Mouse (Mus musculus) kidney, embryonic 15.5 days (tissue): ENCODE data around the gene Mkrn2os. TPM values are rescaled to one million over a fixed set of nuclear protein-coding genes. Genes with fewer than 3 reads are reported as not detected.

ENCODE experiments used
- ATAC-seq: fragments of 200-750 bp; cut with Nextera tagmentation; replicated peaks from 2 replicates; pipeline ENCODE4 v1.8.0; 2017; ENCODE audit warnings: moderate TSS enrichment; ENCODE audit not compliant: low FRiP score
- H3K27ac ChIP-seq: fragments of 300-500 bp; sonication (generic); 2 replicates; pipeline ENCODE4 v1.5.1; 2015; ENCODE audit warnings: mild to moderate bottlenecking, inconsistent platforms
- H3K27me3 ChIP-seq: fragments of 300-500 bp; sonication (generic); 2 replicates; pipeline ENCODE4 v1.6.1; 2015; ENCODE audit warnings: inconsistent platforms
- H3K36me3 ChIP-seq: fragments of 300-500 bp; sonication (generic); 2 replicates; pipeline ENCODE4 v1.6.1; 2015; ENCODE audit warnings: inconsistent platforms
- H3K4me1 ChIP-seq: fragments of 300-500 bp; sonication (generic); 2 replicates; pipeline ENCODE4 v1.6.1; 2015; ENCODE audit warnings: inconsistent platforms
- H3K4me2 ChIP-seq: fragments of 300-500 bp; sonication (generic); 2 replicates; pipeline ENCODE4 v1.6.1; 2015; ENCODE audit warnings: moderate library complexity, mild to moderate bottlenecking, inconsistent platforms
- H3K4me3 ChIP-seq: fragments of 300-500 bp; sonication (generic); replicated peaks from 2 replicates; pipeline ENCODE4 v1.5.1; 2015; ENCODE audit warnings: mild to moderate bottlenecking, inconsistent platforms
- H3K9ac ChIP-seq: fragments of 300-500 bp; sonication (generic); 2 replicates; pipeline ENCODE4 v1.6.1; 2015; ENCODE audit warnings: mild to moderate bottlenecking, inconsistent platforms
- H3K9me3 ChIP-seq: fragments of 300-500 bp; sonication (generic); replicated peaks from 2 replicates; pipeline ENCODE4 v1.6.1; 2016; ENCODE audit warnings: inconsistent platforms
- WGBS: fragments of 180-500 bp; shearing (Covaris S2); methylation state at CpG from one replicate; pipeline ENCODE4 v1.1.7; 2015; ENCODE audit warnings: mixed read lengths; 5-methylcytosine and 5-hydroxymethylcytosine counted together
- polyA plus RNA-seq: library from polyadenylated mRNA; unstranded; fragments of >200 nt; fragmentation: Nextera tagmentation; extraction: Ambion mirVana; gene quantifications from 2 replicates; pipeline ENCODE4 v1.2.1, GENCODE M21; 2015

The Mkrn2os gene
- polyA plus RNA-seq, 1 experiment from 2014 or later, result 3.5 TPM

- Histone ChIP-seq H3K9me3 (no peaks in the 10 kb centered on the region), H3K4me3 (no peak overlapping the region), H3K4me2 (no peak overlapping the region), H3K27ac (no peak overlapping the region), H3K4me1 (no peaks in the 10 kb centered on the region), H3K36me3 (peaks cover 79% of the 10 kb centered on the region), H3K9ac (no peak overlapping the region), H3K27me3 (no peaks in the 10 kb centered on the region)
- ATAC-seq, result no peak
- WGBS, result 90% methylated on average over 9 of the region's 9 CpGs
Measured at GRCm38 (mm10) chr6:115577941-115578340, 14.4 kb downstream of the Mkrn2os start.

DNA sequence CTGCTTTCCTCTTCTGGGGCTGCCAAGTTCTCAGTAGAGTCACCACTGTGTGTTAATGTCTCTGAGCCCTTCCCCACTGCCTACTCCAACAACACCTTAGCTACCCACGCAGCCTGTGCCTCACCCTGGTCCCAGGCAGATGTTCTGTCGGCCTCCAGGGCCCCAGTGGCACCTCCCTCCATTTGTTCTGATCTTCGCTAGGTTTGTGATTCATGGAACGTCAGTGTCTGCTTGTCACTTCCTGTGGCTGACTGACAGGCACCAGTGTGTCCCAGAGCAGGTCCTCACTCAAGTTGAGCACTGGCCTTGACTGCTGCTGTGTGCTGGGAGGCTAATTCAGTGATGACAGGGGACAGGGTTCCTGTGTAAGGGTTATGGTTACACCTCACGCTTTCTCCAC, 15.0 kb downstream of the Mkrn2os start:
- Histone ChIP-seq H3K4me2 (no peak overlapping the region), H3K9ac (no peak overlapping the region), H3K27me3 (no peaks in the 10 kb centered on the region), H3K36me3 (peaks cover 82% of the 10 kb centered on the region), H3K9me3 (no peaks in the 10 kb centered on the region), H3K4me1 (no peaks in the 10 kb centered on the region), H3K4me3 (no peak overlapping the region), H3K27ac (no peak overlapping the region)
- 73% methylated on average over 5 of the region's 5 CpGs for WGBS
- no peak for ATAC-seq

- no peak overlapping the region for H3K9ac ChIP-seq
- H3K27me3 ChIP-seq, result no peaks in the 10 kb centered on the region
- WGBS, result 92% methylated on average over 7 of the region's 7 CpGs
- H3K4me2 ChIP-seq, result no peak overlapping the region
- H3K4me3 ChIP-seq, result no peak overlapping the region
- 0 out of 2 replicates have a peak, but pooled peaks cover 2% of the 10 kb centered on the region for H3K9me3 ChIP-seq
- H3K36me3 ChIP-seq, result peaks cover 90% of the 10 kb centered on the region
- H3K4me1 ChIP-seq, result no peaks in the 10 kb centered on the region
- no peak overlapping the region for H3K27ac ChIP-seq
- no peak for ATAC-seq
Measured at GRCm38 (mm10) chr6:115574171-115574570, 18.2 kb downstream of the Mkrn2os start.

DNA sequence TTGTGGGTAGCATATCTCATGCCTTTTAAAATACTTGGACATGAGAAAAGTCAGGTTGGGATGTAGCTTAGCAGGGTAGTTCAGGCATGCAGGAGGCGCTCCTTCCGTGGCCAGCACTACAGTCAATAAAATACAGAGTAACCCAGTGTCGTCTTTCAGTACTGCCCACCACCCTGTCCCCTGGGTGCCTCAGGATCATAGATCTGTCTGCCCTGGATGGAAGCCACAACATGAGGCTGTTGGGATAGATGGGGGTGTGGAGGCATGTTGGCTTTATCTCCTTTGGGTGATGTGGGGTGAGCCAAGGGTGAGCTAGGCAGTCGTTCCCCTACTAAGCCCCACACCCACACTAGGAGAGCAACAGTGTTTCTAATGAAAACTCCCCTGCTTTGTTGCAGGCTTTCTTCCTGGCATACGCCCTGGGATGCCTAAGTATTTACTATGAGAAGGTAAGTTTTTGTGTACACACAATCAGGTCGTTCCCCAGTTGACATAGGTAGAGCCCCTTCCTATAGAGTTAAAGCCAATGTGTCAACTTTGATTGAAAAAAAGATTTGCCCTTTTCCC, 26.8 kb downstream of the Mkrn2os start:
- Histone ChIP-seq H3K4me3 (no peak overlapping the region), H3K27me3 (no peaks in the 10 kb centered on the region), H3K9ac (no peak overlapping the region), H3K4me2 (no peak overlapping the region), H3K9me3 (peaks cover 6% of the 10 kb centered on the region; the same call in 1 of the 2 replicates), H3K36me3 (peaks cover 85% of the 10 kb centered on the region), H3K4me1 (no peaks in the 10 kb centered on the region), H3K27ac (no peak overlapping the region)
- no peak for ATAC-seq
- WGBS, result 79% methylated on average over 6 of the region's 6 CpGs

DNA sequence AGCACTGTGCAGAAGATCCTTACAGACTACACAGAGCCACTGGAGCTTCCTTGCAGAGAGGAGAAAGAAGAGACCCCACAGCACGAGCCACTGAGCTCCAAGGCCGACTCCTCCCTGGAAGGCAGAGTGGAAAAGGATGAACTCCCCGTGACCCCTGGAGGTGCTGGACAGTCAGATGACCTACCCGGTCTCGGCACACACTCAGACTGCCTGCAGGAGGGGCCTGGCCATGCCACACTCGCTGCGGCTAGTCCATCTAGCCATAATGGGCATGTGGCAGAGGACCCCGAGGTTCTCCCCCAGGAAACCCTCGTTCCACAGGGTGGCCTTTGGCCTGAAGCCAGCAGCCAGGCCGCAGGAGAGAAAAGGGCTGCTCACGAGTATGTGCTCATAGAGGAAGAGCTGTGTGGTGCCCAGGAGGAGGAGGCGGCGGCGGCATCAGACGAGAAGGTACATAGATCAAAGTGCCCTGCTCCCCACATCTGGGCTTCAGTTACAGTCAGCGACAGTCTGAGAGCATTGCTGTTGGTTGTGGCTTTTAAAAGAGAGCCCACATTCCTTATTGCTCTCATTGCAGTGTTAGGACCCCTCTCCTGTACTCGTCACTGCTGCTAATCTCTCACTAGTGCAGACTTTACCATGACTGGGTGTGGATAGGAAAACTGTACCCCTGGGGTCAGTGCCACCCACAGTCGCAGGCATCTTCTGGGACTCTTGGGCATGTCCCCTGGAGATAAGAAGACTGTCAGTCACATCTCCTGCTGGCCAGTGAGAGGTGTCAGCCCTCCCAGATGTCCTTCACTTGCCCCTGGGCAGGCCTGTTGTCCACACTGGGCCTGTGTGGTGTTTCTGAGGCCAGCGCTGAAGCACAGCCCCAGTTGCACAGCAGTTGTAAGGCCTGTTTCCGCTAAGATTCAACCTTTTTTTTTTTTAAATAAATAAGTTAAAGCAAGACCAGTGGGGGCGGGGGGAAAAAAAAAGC, 32.4 kb downstream of the Mkrn2os start:
- Histone ChIP-seq H3K4me2 (no peak overlapping the region), H3K36me3 (peaks cover 69% of the 10 kb centered on the region), H3K27me3 (no peaks in the 10 kb centered on the region), H3K9me3 (no peaks in the 10 kb centered on the region), H3K27ac (no peak overlapping the region; the same call in 1 of the 2 replicates), H3K4me3 (no peak overlapping the region), H3K9ac (no peak overlapping the region; the same call in 1 of the 2 replicates), H3K4me1 (peaks cover 5% of the 10 kb centered on the region)
- 49% methylated on average over 21 of the region's 21 CpGs for WGBS
- peak; percentile 66 for ATAC-seq

GRCm38 (mm10) chr6:115558176-115558575, 34.2 kb downstream of the Mkrn2os start:
- 87% methylated on average over 2 of the region's 2 CpGs for WGBS
- H3K9me3 ChIP-seq, result no peaks in the 10 kb centered on the region
- no peak overlapping the region for H3K4me2 ChIP-seq
- no peaks in the 10 kb centered on the region for H3K27me3 ChIP-seq
- no peak for ATAC-seq
- no peak overlapping the region for H3K4me3 ChIP-seq
- peaks cover 5% of the 10 kb centered on the region for H3K4me1 ChIP-seq
- no peak overlapping the region for H3K9ac ChIP-seq
- peaks cover 76% of the 10 kb centered on the region for H3K36me3 ChIP-seq
- no peak overlapping the region for H3K27ac ChIP-seq

GRCm38 (mm10) chr6:115555485-115555884, 36.9 kb downstream of the Mkrn2os start:
- Histone ChIP-seq H3K4me1 (peaks cover 5% of the 10 kb centered on the region), H3K4me2 (no peak overlapping the region), H3K27ac (no peak overlapping the region), H3K9ac (no peak overlapping the region), H3K27me3 (no peaks in the 10 kb centered on the region), H3K9me3 (no peaks in the 10 kb centered on the region), H3K4me3 (no peak overlapping the region), H3K36me3 (peaks cover 78% of the 10 kb centered on the region)
- no peak for ATAC-seq
- WGBS, result 83% methylated on average over 5 of the region's 5 CpGs

- H3K9me3 ChIP-seq, result no peaks in the 10 kb centered on the region
- H3K4me2 ChIP-seq, result no peak overlapping the region
- no peak overlapping the region for H3K4me3 ChIP-seq
- H3K36me3 ChIP-seq, result peaks cover 36% of the 10 kb centered on the region
- no peak overlapping the region for H3K27ac ChIP-seq
- ATAC-seq, result no peak
- no peak overlapping the region for H3K9ac ChIP-seq
- H3K27me3 ChIP-seq, result no peaks in the 10 kb centered on the region
- H3K4me1 ChIP-seq, result peaks cover 20% of the 10 kb centered on the region
- WGBS, result 86% methylated on average over 5 of the region's 5 CpGs
Measured at GRCm38 (mm10) chr6:115546276-115546675, 46.1 kb downstream of the Mkrn2os start.

- H3K4me1 ChIP-seq, result peaks cover 20% of the 10 kb centered on the region
- H3K4me3 ChIP-seq, result peak within 1 kb of the TSS; percentile 61
- H3K9ac ChIP-seq, result peak within 1 kb of the TSS; percentile 71
- ATAC-seq, result peak; percentile 95
- peak within 1 kb of the TSS; percentile 76 for H3K4me2 ChIP-seq
- WGBS, result under 1% methylated on average over 38 of the region's 38 CpGs
- H3K36me3 ChIP-seq, result peaks cover 20% of the 10 kb centered on the region
- H3K9me3 ChIP-seq, result no peaks in the 10 kb centered on the region
- H3K27me3 ChIP-seq, result no peaks in the 10 kb centered on the region
- peak within 1 kb of the TSS; percentile 76 for H3K27ac ChIP-seq
Measured at GRCm38 (mm10) chr6:115544442-115544970, 47.9 kb downstream of the Mkrn2os start, which contains the start of gene Tsen2. Tsen2 (plus strand) TSS chr6:115544664.

GRCm38 (mm10) chr6:115542341-115542740, 50.0 kb downstream of the Mkrn2os start:
- Histone ChIP-seq H3K36me3 (no peaks in the 10 kb centered on the region), H3K9ac (no peak overlapping the region), H3K4me1 (peaks cover 28% of the 10 kb centered on the region), H3K4me3 (no peak overlapping the region), H3K9me3 (no peaks in the 10 kb centered on the region), H3K27me3 (no peaks in the 10 kb centered on the region), H3K27ac (no peak overlapping the region), H3K4me2 (no peak overlapping the region)
- WGBS, result 68% methylated on average over 3 of the region's 3 CpGs
- ATAC-seq, result no peak

- H3K27me3 ChIP-seq, result no peaks in the 10 kb centered on the region
- no peak overlapping the region for H3K4me2 ChIP-seq
- ATAC-seq, result no peak
- no peaks in the 10 kb centered on the region for H3K9me3 ChIP-seq
- H3K9ac ChIP-seq, result no peak overlapping the region
- H3K4me1 ChIP-seq, result peaks cover 28% of the 10 kb centered on the region
- H3K27ac ChIP-seq, result peak overlapping the region; percentile 80
- WGBS, result 46% methylated on average over 6 of the region's 6 CpGs
- H3K36me3 ChIP-seq, result no peaks in the 10 kb centered on the region
- H3K4me3 ChIP-seq, result no peak overlapping the region
Measured at GRCm38 (mm10) chr6:115541676-115542275, 50.6 kb downstream of the Mkrn2os start.
